Mouse (Mus musculus): Measurements from ENCODE around the gene Brpf1. TPM values are rescaled to one million over a fixed set of nuclear protein-coding genes. Genes with fewer than 3 reads are reported as not detected.

Gene Brpf1
- total RNA-seq, 2 experiments from 2014 or later = 25.2 to 27.2 TPM

- DNase-seq = peak in 1 of 2 experiments; percentile 50
Observed at GRCm38 (mm10) chr6:113352820-113353219, 45.9 kb downstream of the Brpf1 start.

- no peak for DNase-seq
Observed at GRCm38 (mm10) chr6:113353696-113354095, 46.8 kb downstream of the Brpf1 start.

DNA sequence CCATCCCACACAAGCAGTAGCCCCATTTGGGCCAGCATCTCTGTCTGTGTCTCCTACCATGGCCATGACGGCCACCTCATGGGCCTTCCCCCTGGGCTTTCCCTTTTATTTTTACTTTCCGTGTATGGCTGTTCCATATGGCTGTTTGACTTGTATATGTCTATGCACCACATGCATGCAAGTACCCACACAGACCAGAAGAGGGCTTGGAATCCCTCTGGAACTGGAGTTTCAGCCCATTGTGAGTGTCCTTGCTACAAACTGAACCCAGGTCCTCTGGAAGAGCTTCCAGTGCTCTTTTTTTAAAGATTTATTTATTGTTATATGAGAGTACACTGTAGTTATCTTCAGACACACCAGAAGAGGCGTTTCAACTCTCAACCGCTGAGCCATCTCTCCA, 54.5 kb downstream of the Brpf1 start:
- DNase-seq = no peak

DNA sequence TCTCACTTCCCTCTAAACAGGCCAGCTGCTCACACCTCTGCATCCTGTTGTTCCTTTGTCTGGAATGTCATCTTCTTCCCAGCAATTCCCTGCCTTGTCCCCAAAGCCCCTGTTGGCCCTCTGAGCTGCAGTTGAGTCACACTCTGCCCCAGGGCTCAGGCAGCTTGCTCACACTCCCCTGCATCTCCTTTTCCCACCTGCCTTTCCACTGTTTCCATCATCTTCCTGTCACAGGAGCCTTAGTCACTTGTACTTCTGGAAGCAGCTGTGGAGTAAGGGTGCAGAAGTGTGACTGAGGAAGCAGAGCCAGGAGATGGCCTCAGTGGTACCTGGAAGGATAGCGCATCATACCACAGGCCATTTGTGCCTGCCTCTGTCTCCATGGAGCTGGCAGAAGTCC, 55.3 kb downstream of the Brpf1 start:
- no peak for DNase-seq

DNA sequence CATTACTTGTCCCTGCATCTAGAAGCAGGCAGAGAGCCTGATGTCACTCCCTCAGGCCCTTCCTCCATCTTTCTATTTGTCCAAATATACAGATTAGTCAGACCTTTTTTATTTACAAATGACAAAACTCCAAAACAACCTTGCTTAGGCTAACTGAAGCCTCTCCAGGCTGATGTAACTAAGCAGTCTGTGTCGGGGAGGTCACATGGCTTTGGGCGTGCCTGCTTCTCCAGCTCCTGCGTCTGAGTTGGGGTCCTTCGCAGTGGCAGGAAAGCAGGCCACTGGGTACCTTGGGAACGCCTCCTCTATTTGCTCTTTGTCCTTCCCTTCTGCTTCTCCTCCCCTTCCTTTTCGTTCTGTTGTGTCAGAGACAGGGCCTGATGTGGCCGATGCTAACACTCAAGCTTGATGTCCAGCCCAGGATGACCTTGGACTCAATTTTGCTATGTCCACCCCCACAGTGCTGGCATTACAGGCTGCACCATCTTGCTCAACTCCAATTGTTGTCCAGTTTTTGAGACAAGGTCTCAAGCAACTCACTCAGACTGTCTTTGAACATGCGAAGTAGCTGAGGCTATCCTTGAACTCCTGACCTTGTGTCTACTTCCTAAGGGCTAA, 57.7 kb downstream of the Brpf1 start:
- DNase-seq = peak; percentile 31 to 68

- DNase-seq = no peak
Observed at GRCm38 (mm10) chr6:113366639-113367038, 59.7 kb downstream of the Brpf1 start.

DNA sequence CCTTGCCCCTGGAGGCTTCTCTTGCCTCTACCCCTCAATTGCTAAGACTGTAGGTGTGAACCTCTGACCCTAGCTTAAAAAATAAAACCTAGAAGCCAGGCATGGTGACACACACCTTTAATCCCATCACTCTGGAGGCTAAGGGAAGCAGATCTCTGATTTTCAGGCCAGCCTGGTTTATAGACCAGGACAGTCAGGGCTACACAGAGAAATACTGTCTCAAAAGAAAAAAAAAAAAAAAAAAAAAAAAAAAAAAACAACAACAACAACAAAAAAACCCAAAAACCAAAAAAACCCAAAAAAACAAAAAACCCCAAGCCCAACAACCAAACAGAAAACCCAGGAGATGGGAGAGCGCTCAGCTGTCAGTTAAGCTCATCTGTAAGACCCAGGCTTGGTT, 60.6 kb downstream of the Brpf1 start:
- DNase-seq = no peak

DNA sequence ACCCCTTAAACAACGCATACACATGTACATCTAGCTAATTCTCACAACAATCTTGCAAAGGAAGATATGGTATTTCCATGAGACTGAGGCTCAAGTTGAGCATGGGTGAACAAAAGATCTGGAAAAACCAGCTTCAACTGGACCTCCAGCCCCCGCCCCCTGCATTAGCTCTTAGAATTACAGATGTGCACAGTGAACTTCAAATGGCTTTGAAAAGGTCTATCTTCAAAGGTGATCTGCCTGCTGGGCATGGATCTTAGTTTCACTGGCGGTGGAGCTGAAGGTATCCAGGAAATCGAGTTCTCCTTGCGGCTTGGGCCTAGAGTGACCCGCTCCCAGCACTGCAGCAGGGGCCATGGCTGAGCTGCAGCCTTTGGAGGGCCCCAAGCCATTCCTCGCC, 61.2 kb downstream of the Brpf1 start:
- no peak for DNase-seq

DNA sequence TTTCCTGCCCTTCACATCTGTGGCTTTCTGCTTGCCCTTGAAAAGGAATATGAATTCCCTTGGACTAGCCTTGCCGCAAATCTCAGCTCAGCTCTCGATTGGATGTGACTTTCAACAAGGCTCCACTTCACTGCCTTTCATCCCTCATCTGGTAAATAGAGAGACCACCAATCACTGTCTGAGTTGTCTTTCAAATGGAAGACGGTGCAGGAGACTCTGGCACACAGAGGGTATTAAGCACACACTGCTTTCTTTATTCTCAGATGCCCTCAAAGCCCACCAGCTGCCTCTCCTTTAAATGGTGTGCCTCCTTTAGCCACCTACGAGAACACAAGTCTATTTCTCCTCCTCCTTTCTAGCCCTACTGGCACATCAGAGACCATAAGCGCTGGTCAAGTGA, 61.6 kb downstream of the Brpf1 start:
- no peak for DNase-seq

DNA sequence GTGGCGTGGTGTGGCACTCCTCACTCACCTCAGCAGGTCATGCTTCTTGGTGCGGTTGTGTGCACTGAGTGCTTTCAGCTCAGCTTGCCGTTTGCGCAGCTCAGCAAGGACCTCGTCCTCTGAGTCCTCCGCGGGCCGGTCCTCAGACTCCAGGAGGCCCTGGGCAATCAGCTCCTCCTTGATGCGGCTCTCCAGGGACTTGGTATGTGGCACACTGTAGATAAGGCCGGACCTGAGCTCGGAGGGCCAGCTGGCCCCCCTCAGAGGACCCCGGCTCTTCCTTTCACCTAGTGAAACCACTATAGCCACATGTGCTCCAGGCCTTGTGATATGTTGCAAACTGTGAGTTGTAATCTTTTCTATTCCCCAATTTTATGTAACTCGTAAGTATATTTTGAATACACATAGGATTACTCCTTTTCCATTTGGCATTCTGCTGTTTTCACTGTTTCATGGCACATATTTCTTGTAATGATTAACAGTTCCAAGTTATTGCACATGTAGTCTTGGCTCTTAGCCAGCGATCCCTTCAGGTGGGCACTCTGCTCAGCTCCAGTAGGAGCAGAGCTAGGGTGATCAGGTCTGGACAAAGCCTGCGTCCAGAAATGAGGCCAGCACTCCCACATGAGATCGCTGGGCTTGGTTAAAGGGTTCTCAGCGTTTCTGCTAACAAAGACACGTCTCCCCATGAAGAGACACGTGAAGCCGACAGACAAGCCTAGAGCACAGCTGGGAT, 63.4 kb downstream of the Brpf1 start:
- DNase-seq = no peak

GRCm38 (mm10) chr6:113373491-113373890, 66.6 kb downstream of the Brpf1 start:
- peak; percentile 19 to 22 for DNase-seq

Other genes starting within 250 kb of the Brpf1 start
- gene Setd5, start 229.8 kb upstream of the Brpf1 start, total RNA-seq (2021) = 10 to 100 TPM; 87.7 to 88.4 TPM
- 1 to 10 TPM; 2.9 to 3.1 TPM for gene Lhfpl4, start 111.8 kb upstream of the Brpf1 start, total RNA-seq (2021)
- 10 to 100 TPM; 19.7 to 30.1 TPM for gene Mtmr14, start 69.3 kb upstream of the Brpf1 start, total RNA-seq (2021)
- 1 to 10 TPM; 1.1 TPM for gene Cpne9, start 24.8 kb upstream of the Brpf1 start, total RNA-seq (2021)
- 10 to 100 TPM; 14.0 to 15.4 TPM for gene Ogg1, start 19.8 kb downstream of the Brpf1 start, total RNA-seq (2021)
- 10 to 100 TPM; 46.4 to 53.9 TPM for gene Camk1, start 36.8 kb downstream of the Brpf1 start, total RNA-seq (2021)
- 10 to 100 TPM; 36.3 to 43.8 TPM for gene Tada3, start 70.7 kb downstream of the Brpf1 start, total RNA-seq (2021)
- 100 to 1,000 TPM; 193 to 213 TPM for gene Arpc4, start 71.0 kb downstream of the Brpf1 start, total RNA-seq (2021)
- 1 to 10 TPM; 2.2 to 3.6 TPM for gene Ttll3, start 82.1 kb downstream of the Brpf1 start, total RNA-seq (2021)
- gene Rpusd3, start 112.2 kb downstream of the Brpf1 start, total RNA-seq (2021) = 1 to 10 TPM; 4.6 to 7.2 TPM
- 100 to 1,000 TPM; 344 to 362 TPM for gene Cidec, start 128.6 kb downstream of the Brpf1 start, total RNA-seq (2021)
- gene Jagn1, start 135.4 kb downstream of the Brpf1 start, total RNA-seq (2021) = 10 to 100 TPM; 45.0 to 50.6 TPM
- under 1 TPM; 0.50 to 0.76 TPM for gene Il17re, start 151.3 kb downstream of the Brpf1 start, total RNA-seq (2021)
- gene Il17rc, start 164.3 kb downstream of the Brpf1 start, total RNA-seq (2021) = 10 to 100 TPM; 18.1 to 19.5 TPM
- 10 to 100 TPM; 55.9 to 58.0 TPM for gene Creld1, start 176.2 kb downstream of the Brpf1 start, total RNA-seq (2021)
- under 1 TPM; 0.17 to 0.26 TPM for gene Prrt3, start 194.8 kb downstream of the Brpf1 start, total RNA-seq (2021)
- gene Emc3, start 224.5 kb downstream of the Brpf1 start, total RNA-seq (2021) = 100 to 1,000 TPM in 1 of 2 experiments, 10 to 100 TPM in 1; 96.2 to 122 TPM
- 1 to 10 TPM in 1 of 2 experiments, under 1 TPM in 1; 0.83 to 1.5 TPM for gene Fancd2, start 224.5 kb downstream of the Brpf1 start, total RNA-seq (2021)

Data from adrenal gland, postnatal 36 days (tissue).